Mouse (Mus musculus) heart, adult 8-10 months (tissue): ENCODE data around the gene Trpv2. TPM values are rescaled to one million over a fixed set of nuclear protein-coding genes. Genes with fewer than 3 reads are reported as not detected.

Experiments
- DNase-seq: peaks from one replicate; pipeline ENCODE4 v3.0.0; 2022; ENCODE audit warnings: low spot score
- total RNA-seq, 4 experiments: library from RNA; stranded (reverse); gene quantifications; 2 replicates each; pipeline ENCODE4 v1.2.4; 2022

Gene Trpv2
- total RNA-seq, 4 experiments from 2014 or later, result 1.6 to 4.1 (median 1.8) TPM

DNA sequence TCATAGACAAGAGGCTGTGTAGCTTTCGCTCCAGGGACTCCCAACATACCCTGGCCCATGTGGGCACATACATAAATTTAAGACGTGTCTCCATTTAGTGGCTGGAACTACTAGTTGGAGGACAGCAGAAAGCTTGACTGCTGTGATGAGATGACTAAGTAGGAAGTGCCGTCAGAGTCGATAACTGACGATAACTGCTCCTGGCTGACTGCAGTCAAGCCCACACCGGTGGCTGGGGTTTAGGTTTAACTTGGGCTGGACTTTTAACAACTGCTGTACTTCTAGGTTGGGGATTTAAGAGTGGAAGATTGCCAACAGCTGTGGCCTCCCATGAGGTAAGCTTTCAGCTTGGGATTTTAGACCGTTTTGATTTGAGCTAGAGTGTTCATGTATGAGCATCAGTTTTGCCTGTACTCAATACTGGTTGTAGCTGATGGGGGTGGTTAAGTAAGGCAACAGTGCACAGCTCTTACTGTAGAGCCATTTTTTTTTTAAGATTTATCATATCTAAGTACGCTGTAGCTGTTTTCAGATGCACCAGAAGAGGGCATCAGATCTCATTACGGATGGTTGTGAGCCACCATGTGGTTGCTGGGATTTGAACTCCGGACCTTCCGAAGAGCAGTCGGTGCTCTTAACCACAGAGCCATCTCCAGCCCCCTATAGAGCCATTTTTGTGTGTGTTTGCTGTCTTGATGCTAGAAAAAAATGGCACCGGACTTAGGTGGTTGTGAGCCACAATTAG is 29.2 kb downstream of the Trpv2 start:
- no peak for DNase-seq

DNA sequence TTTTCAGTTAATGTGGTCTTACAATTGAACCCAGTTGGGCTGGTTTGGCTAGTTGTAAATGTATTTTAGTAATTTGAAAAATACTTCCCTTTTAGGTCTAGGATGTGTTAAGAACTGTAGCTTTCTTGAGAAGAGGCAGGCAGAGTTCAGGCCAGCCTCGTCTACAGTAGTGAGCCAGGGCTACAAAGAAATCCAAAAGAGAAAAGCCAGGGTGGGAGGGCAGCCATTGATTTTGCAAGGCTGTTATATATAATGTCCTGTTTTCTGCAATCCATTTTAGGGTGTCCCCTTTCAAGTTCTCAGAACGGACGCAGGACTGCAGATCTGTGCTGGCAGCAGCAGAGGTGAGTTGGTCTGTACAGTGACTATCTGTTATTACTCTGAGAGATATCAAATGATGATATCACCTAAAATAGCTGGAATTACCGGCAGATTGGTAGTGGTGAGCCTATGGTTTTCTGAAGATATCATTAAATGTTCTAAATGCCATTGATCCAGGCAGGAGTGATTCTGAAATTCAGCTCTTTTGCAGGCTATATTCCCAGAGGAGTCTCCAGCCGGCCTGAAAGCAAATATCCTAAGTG is 29.9 kb downstream of the Trpv2 start:
- DNase-seq, result no peak

DNA sequence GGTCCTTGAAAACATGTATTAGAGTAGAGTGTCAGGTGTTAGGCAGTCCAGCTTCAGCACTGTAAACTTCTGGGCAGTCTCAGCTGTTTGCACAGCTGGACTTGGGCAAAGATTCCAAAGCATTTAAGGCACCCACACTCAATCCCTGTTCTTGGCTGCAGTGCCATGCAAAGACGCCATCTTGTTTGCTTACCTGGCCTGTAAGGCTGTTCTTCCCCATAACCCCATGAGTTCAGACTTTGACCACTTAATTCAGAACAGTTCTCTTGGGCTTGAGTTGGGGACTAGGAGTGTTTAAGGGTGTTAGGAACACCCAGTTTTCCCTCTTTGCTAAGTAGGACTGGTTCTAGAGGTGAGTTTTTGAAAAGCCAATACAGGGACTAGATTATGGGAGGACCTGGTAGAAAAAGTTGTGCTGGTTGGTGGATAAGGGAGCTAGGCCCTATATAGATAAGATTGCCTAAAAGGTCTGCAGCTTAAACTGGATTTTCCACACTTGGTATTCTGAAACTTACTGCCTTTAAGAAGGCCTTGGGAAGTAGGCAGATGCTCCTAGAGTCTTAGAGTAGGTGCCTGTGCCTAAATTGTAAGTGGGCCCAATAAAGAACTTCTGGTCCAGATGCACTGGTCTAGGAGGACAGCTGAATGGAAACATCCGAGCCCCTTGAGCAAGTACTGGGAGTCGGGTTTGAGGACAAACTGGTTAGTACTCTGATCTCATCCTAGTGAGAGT is 30.8 kb downstream of the Trpv2 start:
- no peak for DNase-seq

DNA sequence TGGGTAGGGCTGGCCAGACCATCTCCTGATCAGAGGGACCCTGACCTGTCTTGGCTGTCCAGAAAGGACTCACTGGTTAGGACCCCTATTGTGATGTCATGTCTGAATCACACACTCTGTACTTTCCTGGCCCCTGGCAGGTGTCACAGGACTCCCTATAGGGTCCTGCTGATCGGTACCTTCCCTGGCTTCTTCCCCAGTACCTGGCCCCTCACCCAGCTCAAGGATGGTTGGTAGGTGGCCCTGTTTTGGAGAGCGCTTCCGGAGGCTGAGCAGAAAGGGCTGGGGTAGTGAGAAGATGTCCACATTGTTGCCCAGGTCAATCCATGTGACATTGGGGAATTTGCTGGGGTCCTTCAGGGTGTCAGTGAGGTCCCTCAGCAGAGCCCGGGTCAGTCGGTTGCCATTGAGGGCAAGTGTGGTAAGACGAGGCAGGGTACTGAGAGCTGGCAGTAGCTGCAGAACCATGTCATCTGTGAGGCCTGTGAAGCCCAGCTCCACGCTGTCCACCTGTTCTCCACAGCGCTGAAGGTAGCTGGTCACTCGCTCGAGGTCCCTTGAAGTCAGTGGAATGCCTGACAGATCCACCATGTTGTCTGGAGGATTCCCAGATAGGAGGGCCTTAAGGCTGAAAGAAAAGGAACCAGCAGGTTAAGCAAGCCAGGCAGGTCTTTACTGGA is 31.5 kb downstream of the Trpv2 start:
- DNase-seq, result no peak

DNA sequence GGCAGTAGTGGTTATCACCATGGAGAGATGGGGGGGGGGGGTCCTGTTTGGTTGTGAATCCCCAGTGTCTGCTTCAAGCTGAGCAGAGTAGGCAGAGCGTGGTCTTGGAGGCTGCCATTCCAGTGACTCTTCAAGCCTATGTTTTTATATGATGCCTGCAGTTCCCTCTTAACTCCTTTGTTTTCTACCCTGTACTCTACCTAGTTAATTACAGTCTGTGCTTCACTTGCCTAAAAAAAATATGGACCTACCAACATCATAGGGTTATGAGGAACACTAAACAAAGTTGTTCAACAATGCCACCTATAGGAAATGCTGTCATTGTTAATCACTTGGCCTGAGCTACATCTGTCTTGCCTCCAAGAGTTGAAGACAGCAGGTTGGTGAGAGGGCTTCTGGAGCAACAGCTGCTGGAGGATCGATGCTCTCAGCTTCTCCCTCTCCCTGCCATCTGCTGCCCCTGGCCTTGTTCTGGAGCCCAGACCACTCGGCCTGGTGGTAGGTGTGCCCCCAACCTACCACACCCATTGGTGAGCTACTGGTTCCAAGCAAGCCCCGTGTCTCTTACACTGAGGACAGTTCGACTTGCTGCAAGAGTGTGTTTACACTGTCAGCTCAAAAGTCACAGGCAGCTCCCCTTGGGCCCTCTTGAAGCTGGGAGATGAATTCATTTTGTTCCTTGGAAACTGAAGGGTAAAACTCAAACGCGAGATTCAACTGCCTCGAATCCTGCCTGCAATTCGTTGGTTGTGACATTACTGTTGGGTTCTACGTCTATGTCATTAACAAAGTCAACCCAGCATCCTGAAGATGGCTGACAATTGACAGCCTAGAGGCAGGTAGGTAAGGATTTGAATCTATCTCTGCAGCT is 32.2 kb downstream of the Trpv2 start:
- DNase-seq, result no peak

DNA sequence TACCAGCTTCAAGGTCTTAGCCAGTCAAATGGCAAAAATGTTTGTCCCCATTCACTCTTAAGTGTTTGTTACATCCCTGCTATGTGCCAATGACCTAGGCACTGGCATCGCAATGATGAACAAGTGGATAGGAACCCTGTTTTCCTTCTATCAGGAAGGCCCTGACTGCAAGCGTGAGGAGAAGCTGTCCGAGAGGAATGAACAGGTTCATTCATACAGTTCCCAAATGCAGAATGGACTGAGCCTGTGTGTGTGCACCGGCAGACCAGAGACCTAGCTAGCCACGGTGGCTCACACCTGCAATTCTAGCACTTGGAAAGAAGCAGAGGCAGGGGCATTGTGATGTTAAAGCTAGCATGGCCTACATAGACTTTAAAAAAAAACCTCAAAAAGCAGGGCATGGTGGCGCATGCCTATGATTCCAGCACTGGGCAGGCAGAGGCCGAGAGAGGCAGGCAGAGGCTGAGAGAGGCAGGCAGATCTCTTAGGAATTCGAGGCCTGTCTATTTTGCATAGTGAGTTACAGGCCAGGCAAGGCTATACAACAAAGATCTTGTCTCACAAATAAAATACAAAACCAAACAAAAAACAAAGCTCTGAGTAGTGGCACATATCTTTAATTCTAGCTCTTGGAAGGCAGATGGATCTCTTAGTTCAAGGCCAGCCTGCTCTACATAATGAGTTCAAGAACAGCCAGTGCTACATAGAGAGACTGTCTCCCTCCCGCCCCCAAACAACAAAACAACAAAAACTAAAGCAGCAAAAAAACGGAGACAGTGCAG is 33.1 kb downstream of the Trpv2 start:
- no peak for DNase-seq

DNA sequence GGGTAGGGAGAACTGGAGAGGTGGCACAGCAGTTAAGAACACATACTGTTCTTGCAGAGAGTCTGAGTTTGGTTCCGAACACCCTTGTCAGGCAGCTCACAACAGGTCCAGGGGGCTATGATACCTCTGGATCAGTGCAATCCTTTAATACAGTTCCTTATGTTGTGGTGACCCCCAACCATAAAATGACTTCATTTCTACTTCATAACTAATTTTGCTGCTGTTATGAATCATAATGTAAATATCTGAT is 33.6 kb downstream of the Trpv2 start:
- DNase-seq, result no peak

DNA sequence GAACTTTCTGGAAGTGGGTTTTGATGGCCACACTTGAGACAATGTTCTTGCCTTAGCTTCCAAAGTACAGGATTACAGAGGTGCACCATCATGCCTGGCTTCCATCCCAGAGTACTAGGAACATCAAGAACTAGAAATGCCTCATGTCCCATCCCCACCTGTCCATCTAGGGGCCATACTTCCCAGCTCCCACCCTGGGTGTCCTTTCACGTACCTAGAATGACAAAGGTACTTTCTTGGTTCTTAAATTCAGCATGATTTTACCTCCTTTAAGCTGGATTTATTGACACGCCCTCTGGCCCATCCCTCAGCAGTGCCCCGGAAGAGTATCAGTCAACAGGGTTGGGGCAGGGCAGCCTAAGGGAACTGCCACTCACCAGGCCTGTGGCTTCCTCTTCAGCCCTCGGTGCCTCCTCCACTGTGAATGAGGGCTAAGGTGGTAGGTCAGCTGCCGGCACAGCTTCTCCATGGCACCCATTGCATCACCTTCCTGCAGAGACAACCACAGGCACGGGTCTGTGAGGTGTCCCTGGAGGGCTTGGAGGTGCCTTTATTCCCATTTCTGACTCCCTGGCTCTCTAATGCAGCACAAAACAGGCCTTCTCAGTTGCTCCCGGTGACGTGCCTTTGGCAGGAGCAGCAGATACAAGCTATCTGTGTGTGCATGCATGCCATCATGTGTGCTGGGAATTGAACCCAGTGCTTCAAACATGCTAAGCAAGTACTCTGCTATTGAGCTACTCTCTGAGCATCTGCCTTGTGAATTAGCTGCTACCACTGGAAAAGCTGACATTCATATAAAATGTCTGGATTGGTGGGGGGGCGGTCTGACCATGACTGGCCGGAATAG is 34.8 kb downstream of the Trpv2 start:
- no peak for DNase-seq

DNA sequence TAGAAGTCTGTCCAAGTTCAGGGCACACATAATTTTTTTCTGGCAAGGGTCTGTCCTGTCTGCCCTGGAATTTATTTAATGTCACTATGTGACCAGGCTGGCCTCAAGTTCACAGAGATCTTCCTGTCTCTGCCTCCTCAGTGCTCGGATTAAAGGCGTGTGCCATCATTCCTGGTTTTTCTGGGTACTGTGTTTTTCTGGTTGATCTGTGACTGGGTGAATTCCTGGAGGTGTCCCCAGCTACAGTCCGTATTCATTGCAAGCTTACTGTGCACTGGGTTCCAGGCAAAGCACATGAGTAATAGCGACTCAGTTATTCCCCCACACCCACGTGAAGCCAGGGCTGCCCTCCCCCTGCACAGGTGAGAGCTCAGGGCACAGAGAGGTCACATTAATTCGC is 36.0 kb downstream of the Trpv2 start:
- no peak for DNase-seq

DNA sequence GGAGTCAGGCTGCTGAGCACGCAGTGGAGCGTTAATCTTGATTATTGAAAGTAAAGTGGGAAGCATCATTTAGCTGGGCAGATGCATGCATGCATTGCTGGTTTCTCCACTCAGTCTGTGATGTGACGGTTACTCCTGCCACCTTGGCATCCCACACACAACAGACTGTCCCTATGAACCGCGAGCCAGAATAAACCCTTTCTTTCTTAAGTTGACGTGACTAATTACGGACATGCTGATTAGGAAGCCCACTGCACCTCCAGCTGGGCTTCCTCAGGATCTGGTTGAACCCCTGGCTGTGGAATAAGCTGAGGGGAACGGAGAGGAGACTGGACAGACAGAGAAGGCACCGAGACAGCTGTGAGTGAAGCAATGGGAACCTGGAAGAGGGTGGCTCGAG is 38.3 kb downstream of the Trpv2 start:
- no peak for DNase-seq

DNA sequence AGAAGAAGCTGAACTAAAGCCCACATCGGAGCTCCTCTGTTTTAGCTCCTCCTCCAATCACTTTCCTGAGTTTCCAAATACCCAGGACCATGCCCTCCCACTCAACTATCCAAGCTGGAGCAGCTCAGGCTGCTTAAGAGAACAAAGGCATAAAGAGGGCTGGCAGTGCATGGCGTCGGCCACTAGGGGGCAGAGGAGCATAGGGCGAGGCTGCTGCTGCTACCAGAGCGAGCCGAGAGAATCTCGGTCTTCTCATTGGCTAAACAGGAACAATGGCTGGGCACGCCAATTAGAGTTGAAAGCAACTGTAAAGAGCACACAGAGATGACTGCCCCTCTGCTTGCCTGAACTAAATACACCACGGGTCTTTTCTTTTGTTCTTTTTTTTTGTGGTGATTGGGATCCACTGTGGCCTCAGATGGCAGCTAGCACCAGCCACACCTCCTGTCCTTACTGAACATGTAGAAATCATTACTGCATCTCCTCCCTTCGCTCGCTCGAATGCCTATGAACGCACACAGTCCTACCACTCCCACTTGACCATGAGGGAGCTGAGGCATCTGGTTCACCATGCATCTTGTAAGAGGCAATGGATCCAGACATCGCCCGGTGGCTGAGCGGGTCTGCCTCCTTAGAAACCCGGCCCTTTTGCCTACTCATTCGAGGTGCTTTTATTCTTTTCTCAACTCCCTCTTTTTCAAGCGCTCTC is 39.5 kb downstream of the Trpv2 start:
- DNase-seq, result peak; percentile 93

DNA sequence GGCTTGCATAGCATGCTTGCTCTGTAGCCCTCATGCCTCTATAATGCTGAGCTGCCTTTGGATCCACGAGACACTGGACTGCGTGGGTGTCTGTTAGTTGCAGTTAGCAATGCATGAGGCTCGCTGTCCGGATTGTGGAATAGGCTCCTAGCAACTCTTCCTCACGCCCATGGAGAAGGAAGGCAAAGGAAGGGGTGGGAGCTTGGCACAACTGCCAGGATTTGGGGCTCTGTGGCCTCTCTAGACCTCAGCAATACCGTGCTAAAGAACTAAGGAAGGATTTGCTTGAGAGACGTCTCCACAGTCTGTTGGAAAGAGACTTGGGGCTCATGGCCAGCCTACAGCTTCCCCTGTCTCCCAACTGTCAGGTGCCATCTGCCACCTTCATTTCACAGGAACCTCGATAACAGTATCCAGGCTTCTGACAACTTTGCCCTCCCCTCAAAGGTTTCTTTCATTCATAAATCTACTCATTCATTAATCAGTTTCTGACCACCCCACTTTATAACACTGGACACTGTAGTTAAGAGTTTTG is 40.7 kb downstream of the Trpv2 start:
- DNase-seq, result no peak

DNA sequence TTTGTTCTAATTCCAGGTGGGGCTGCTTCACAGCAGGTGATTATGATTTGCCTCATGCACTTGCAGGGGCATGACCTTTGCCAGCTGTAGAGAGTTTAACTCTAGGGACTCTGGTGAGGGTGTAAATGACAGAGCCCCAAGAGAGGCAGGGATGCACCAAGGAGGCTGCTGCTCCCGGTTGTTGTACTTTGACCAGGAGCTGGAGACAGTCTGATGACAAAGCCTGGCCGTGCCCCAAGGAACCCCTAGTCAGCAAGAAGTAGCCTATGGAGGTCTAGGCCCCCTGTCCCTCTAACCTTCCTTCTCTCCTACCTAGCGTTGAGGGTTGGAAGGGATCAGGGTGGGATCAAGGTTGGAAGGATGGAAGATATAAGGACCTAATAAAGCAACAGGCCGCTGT is 41.2 kb downstream of the Trpv2 start:
- no peak for DNase-seq

DNA sequence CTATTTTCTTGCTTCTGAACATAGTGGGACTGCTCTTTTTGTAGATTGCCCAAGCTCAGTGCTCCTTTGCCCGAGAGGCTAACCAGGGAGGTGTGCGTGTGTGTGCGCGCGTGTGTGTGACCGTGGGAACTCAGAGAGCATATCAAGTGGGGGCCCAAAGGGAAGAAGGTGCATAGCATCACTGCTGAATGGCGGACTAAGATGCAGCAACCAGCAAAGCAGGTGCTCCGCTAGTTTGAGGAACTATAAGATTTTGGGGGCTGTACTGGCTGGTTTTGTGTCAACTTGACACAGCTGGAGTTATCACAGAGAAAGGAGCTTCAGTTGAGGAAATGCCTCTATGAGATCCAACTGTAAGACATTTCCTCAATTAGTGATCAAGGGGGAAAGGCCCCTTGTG is 46.8 kb downstream of the Trpv2 start:
- no peak for DNase-seq

DNA sequence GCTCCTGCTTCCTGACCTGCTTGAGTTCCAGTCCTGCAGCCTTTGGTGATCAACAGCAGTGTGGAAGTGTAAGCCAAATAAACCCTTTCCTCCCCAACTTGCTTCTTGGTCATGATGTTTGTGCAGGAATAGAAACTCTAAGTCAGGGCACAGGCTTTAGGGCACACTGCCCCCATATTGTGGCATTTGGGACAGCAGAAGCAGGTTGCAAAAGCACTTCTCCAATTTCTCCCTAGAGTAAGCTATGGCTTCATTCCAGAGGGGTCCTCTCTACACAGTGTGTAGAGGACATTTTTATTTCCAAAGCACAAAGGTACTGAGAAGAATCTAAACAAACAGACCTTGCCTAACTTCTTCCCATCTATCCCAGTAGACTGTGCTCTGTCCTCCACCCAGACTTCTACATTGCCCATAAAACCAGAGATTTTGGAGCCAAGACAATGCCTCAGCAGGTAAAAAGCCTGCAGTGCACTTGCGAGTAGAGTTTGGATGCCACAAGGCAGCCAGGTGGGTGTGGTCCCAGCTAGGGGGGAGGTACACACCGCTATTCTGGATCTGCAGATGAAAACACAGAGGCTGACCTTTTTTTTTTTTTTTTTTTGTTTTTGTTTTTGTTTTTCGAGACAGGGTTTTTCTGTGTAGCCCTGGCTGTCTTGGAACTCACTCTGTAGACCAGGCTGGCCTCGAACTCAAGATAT is 47.4 kb downstream of the Trpv2 start:
- no peak for DNase-seq

DNA sequence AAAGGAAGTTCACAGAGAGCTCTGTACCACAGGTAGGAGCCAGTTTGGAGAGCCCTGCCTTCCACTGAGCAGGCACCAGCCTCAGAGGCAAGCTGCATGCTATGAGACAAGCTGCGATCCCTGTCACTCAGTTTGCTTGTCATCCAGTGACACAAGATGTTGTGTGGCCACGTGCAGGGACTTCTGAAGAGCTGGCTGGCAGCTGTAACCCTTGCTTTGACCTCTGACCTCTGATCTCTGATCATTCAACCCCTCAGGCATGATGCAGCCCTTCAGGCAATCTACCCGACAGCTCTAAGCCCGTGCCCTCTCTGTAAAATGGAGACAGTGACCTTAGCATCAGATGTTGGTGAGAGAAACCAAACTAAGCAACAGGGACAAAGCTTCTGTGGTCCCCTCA is 48.6 kb downstream of the Trpv2 start:
- DNase-seq, result no peak

DNA sequence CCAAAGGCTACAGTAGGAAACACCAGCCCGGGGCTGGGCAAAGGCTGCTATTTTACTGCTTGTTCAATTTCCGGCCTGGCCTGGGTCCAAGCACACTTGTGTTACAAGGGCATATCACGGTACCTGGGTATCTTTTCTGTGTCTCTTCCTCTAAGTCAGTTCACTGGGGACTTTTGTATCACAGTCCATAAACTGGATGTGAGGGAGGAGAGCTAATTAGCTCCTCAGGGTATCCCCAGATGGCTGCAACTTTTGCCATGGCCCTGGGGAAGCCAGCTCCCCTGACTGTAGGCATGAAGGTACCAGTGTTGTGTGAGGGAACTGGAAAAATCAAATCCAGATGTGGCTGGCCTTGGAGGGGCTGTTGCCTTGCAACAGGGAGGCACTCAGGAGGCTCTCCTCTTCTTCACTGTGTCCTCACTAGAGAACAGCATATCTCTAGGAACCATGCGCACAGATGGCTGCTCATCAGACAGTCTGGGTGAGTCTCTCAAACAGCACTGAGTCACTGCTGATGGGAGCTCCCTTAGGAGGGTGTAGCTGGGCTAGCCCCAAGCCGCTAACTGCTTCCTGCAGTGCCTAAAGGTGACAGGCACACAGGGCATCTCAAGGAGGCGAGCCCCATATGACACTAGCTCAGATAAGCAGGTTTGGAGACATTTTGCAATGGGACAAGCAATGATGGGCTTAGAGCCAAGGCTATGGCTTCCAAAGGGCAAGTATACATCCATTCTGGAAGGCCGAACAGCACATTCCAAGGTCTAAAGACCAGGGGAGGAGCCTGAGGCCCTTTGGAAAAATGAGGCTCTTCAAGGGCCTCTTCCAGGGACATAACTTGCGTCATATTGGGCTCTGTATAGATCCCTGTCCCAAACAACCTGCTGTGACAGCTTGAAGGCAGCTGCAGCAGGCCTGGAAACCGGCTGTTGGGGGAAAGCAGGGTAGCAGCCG is 50.3 kb downstream of the Trpv2 start:
- DNase-seq, result no peak
